Mouse (Mus musculus) CH12.LX (cell line): ENCODE results near the gene Psmd1. TPM values are rescaled to one million over a fixed set of nuclear protein-coding genes. Genes with fewer than 3 reads are reported as not detected.

Source experiments
- polyA plus RNA-seq: library from polyadenylated mRNA; unstranded; fragments of >175 nt; gene quantifications from 2 replicates; pipeline ENCODE4 v1.2.1, GENCODE M21; 2012; ENCODE audit warnings: low read depth; ENCODE audit not compliant: insufficient read length
- total RNA-seq, 2 experiments: library from RNA; depleted of rRNA; stranded (reverse); fragments of 300-350 nt in 1 of 2; fragments of >200 nt in 1 of 2; gene quantifications; 2 replicates each; pipeline ENCODE4 v1.2.3; 2012 to 2014

Psmd1 gene
- total and polyA plus RNA-seq, 3 experiments, result 87.6 to 196 (median 134) TPM

Other genes starting within 250 kb of the Psmd1 start
- gene Itm2c, start 170.1 kb upstream of the Psmd1 start, total RNA-seq (2012; rRNA removed), result 83.3 and 107 TPM in 2 replicates
- 87.9 and 96.2 TPM in 2 replicates for gene Itm2c, start 170.1 kb upstream of the Psmd1 start, total RNA-seq (2014; rRNA removed)
- 72.1 and 76.6 TPM in 2 replicates for gene Itm2c, start 170.1 kb upstream of the Psmd1 start, polyA plus RNA-seq
- 0.08 and 0.17 TPM in 2 replicates for gene 4933407L21Rik, start 135.9 kb upstream of the Psmd1 start, total RNA-seq (2012; rRNA removed)
- gene 4933407L21Rik, start 135.9 kb upstream of the Psmd1 start, total RNA-seq (2014; rRNA removed), result 0.19 and 0.36 TPM in 2 replicates
- 0.31 and 0.71 TPM in 2 replicates for gene 4933407L21Rik, start 135.9 kb upstream of the Psmd1 start, polyA plus RNA-seq
- gene Gpr55, start 103.4 kb upstream of the Psmd1 start, total RNA-seq (2012; rRNA removed), result 24.3 and 25.6 TPM in 2 replicates
- 16.2 and 16.4 TPM in 2 replicates for gene Gpr55, start 103.4 kb upstream of the Psmd1 start, total RNA-seq (2014; rRNA removed)
- gene Gpr55, start 103.4 kb upstream of the Psmd1 start, polyA plus RNA-seq, result 17.3 and 20.3 TPM in 2 replicates
- gene Spata3, start 47.6 kb upstream of the Psmd1 start, total RNA-seq (2012; rRNA removed), result not detected in 2 replicates
- not detected in 2 replicates for gene Spata3, start 47.6 kb upstream of the Psmd1 start, total RNA-seq (2014; rRNA removed)
- not detected in 2 replicates for gene Spata3, start 47.6 kb upstream of the Psmd1 start, polyA plus RNA-seq
- not detected in 2 replicates for gene 2810459M11Rik, start 18.5 kb upstream of the Psmd1 start, total RNA-seq (2012; rRNA removed)
- not detected in 2 replicates for gene 2810459M11Rik, start 18.5 kb upstream of the Psmd1 start, total RNA-seq (2014; rRNA removed)
- gene 2810459M11Rik, start 18.5 kb upstream of the Psmd1 start, polyA plus RNA-seq, result not detected in 2 replicates
- 0.08 TPM in 1 of 2 replicates, not detected in the other for gene Htr2b, start 47.6 kb downstream of the Psmd1 start, total RNA-seq (2012; rRNA removed)
- gene Htr2b, start 47.6 kb downstream of the Psmd1 start, total RNA-seq (2014; rRNA removed), result not detected in 2 replicates
- 0.47 and 0.61 TPM in 2 replicates for gene Htr2b, start 47.6 kb downstream of the Psmd1 start, polyA plus RNA-seq
- 0.47 and 1.6 TPM in 2 replicates for gene Gm21972, start 69.2 kb downstream of the Psmd1 start, total RNA-seq (2012; rRNA removed)
- 4.4 and 5.3 TPM in 2 replicates for gene Gm21972, start 69.2 kb downstream of the Psmd1 start, total RNA-seq (2014; rRNA removed)
- gene Gm21972, start 69.2 kb downstream of the Psmd1 start, polyA plus RNA-seq, result 38.2 and 78.8 TPM in 2 replicates
- gene Armc9, start 90.4 kb downstream of the Psmd1 start, total RNA-seq (2012; rRNA removed), result 8.4 and 10.9 TPM in 2 replicates
- gene Armc9, start 90.4 kb downstream of the Psmd1 start, total RNA-seq (2014; rRNA removed), result 14.3 and 15.5 TPM in 2 replicates
- 15.1 and 15.2 TPM in 2 replicates for gene Armc9, start 90.4 kb downstream of the Psmd1 start, polyA plus RNA-seq
- 0.08 and 0.17 TPM in 2 replicates for gene B3gnt7, start 238.4 kb downstream of the Psmd1 start, total RNA-seq (2012; rRNA removed)
- not detected in 2 replicates for gene B3gnt7, start 238.4 kb downstream of the Psmd1 start, total RNA-seq (2014; rRNA removed)
- not detected in 2 replicates for gene B3gnt7, start 238.4 kb downstream of the Psmd1 start, polyA plus RNA-seq